Mouse (Mus musculus) neutrophil, adult 65 days (primary cell): ENCODE data around the gene Gm6356. TPM values are rescaled to one million over a fixed set of nuclear protein-coding genes. Genes with fewer than 3 reads are reported as not detected.

Experiments used
- total RNA-seq: library from RNA; stranded (reverse); gene quantifications from 2 replicates; pipeline ENCODE4 v1.2.4, GENCODE M21; 2023

Gene Gm6356
- total RNA-seq: not detected in 2 replicates

GRCm38 (mm10) chr14:6973718-6974117 is at the start of gene Gm6356:
Gm6356 (minus strand) TSS chr14:6973818.

Other genes with a start within 250 kb of the Gm6356 start
- gene Gm3636, start 231.5 kb downstream of the Gm6356 start, total RNA-seq: not detected in 2 replicates
- not detected in 2 replicates for gene Gm8362, start 199.4 kb downstream of the Gm6356 start, total RNA-seq
- gene Gm3642, start 133.5 kb downstream of the Gm6356 start, total RNA-seq: not detected in 2 replicates
- gene Gm3667, start 83.9 kb downstream of the Gm6356 start, total RNA-seq: not detected in 2 replicates
- gene Gm10406, start 53.6 kb upstream of the Gm6356 start, total RNA-seq: not detected in 2 replicates
- gene Gm3685, start 71.2 kb upstream of the Gm6356 start, total RNA-seq: not detected in 2 replicates
- not detected in 2 replicates for gene Gm3696, start 126.8 kb upstream of the Gm6356 start, total RNA-seq
- gene Gm6676, start 151.6 kb upstream of the Gm6356 start, total RNA-seq: not detected in 2 replicates
- gene Gm3512, start 200.7 kb upstream of the Gm6356 start, total RNA-seq: not detected in 2 replicates
- not detected in 2 replicates for gene Gm16434, start 220.7 kb upstream of the Gm6356 start, total RNA-seq